Mouse (Mus musculus) hindbrain, postnatal 0 days (tissue): Measurements from ENCODE around the gene Snx17. TPM values are rescaled to one million over a fixed set of nuclear protein-coding genes. Genes with fewer than 3 reads are reported as not detected.

Experiments used
- ATAC-seq: fragments of 200-750 bp; cut with Nextera tagmentation; 2 replicates; pipeline ENCODE4 v1.8.0; 2017; ENCODE audit warnings: mild to moderate bottlenecking, moderate TSS enrichment, moderate library complexity
- DNase-seq: peaks from one replicate; pipeline ENCODE4 v3.0.0-alpha.2; 2015; ENCODE audit warnings: low spot score
- H3K27ac ChIP-seq: fragments of 300-500 bp; sonication (generic); 2 replicates; pipeline ENCODE4 v1.5.1; 2014; ENCODE audit warnings: mild to moderate bottlenecking
- H3K27me3 ChIP-seq: fragments of 300-500 bp; sonication (generic); 2 replicates; pipeline ENCODE4 v1.6.1; 2014; ENCODE audit warnings: low read length, mixed read lengths; ENCODE audit not compliant: insufficient read depth
- H3K36me3 ChIP-seq: fragments of 300-500 bp; sonication (generic); 2 replicates; pipeline ENCODE4 v1.6.1; 2014; ENCODE audit warnings: low read length, mixed read lengths; ENCODE audit not compliant: insufficient read depth
- H3K4me1 ChIP-seq: fragments of 300-500 bp; sonication (generic); 2 replicates; pipeline ENCODE4 v1.6.1; 2014; ENCODE audit warnings: antibody characterized with exemption, low read length, mixed read lengths; ENCODE audit not compliant: insufficient read depth
- H3K4me2 ChIP-seq: fragments of 300-500 bp; sonication (generic); 2 replicates; pipeline ENCODE4 v1.6.1; 2014; ENCODE audit warnings: low read depth, mild to moderate bottlenecking, low read length, moderate library complexity, mixed read lengths
- H3K4me3 ChIP-seq: fragments of 300-500 bp; sonication (generic); 2 replicates; pipeline ENCODE4 v1.5.1; 2014; ENCODE audit warnings: low read length
- H3K9ac ChIP-seq: fragments of 300-500 bp; sonication (generic); replicated peaks from 2 replicates; pipeline ENCODE4 v1.6.1; 2014; ENCODE audit warnings: mild to moderate bottlenecking, low read length, moderate library complexity, mixed read lengths
- H3K9me3 ChIP-seq: fragments of 300-500 bp; sonication (generic); 2 replicates; pipeline ENCODE4 v1.6.1; 2016; ENCODE audit warnings: low read length, mixed read lengths
- CTCF ChIP-seq: IDR thresholded peaks from 2 replicates; pipeline ENCODE4 v1.5.1; 2016; ENCODE audit warnings: antibody characterized with exemption, control low read depth, low read depth
- WGBS: fragments of 180-500 bp; shearing (Covaris S2); extraction: QIAGEN DNeasy Blood & Tissue Kit; methylation state at CpG from one replicate; pipeline ENCODE4 v1.1.7; 2014; 5-methylcytosine and 5-hydroxymethylcytosine counted together
- polyA plus RNA-seq: library from polyadenylated mRNA; unstranded; fragments of >200 nt; fragmentation: Nextera tagmentation; extraction: Ambion mirVana; gene quantifications from 2 replicates; pipeline ENCODE4 v1.2.1, GENCODE M21; 2015
- total RNA-seq: library from RNA; depleted of rRNA; stranded (reverse); fragments of >200 nt; gene quantifications from 2 replicates; pipeline ENCODE4 v1.2.3, GENCODE M21; 2014

Gene Snx17
- total and polyA plus RNA-seq, 2 experiments from 2014 or later = 112 to 116 TPM

DNA sequence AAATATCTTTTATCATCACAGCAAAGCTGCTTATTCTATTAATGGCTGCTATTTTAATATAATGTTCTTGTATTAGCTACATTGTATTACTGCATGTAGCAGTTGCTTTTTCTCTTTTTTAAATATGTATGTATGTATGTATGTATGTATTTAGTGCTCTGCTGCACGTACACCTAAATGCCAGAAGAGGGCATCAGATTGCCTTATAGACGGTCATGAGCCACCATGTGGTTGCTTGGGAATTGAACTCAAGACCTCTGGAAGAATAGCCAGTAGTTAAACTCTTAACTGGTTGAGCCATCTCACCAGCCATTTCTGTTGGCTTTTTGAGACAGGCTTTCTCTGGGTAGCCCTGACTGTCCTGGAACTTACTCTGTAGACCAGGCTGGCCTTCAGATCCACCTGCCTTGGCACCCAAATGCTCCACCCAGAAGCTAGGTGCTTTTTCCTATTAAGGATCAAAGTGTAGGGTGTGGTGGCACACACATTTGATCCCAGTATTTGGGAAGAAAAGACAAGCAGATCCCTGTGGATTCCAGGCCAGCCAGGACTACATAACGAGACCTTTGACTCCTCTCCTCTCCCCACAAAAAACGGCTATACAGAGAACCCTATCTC is 4.7 kb upstream of the Snx17 start:
- Histone ChIP-seq H3K4me1 (peaks cover 7% of the 10 kb centered on the region), H3K27me3 (no peaks in the 10 kb centered on the region), H3K27ac (no peak overlapping the region), H3K9ac (no peak overlapping the region), H3K9me3 (no peaks in the 10 kb centered on the region), H3K36me3 (peaks cover 43% of the 10 kb centered on the region), H3K4me3 (no peak overlapping the region), H3K4me2 (no peak overlapping the region)
- ATAC-seq (no peak), DNase-seq (peak; percentile 36)
- whole genome bisulfite sequencing = 73% methylated on average over 4 of the region's 4 CpGs
- peak; percentile 50 for TF ChIP-seq CTCF

GRCm38 (mm10) chr5:31190201-31190600 is 2.8 kb upstream of the Snx17 start:
- Histone ChIP-seq H3K4me2 (no peak overlapping the region), H3K27me3 (no peaks in the 10 kb centered on the region), H3K4me1 (peaks cover 13% of the 10 kb centered on the region), H3K9me3 (no peaks in the 10 kb centered on the region), H3K36me3 (peaks cover 52% of the 10 kb centered on the region), H3K27ac (no peak overlapping the region), H3K4me3 (no peak overlapping the region), H3K9ac (no peak overlapping the region)
- WGBS = 92% methylated on average over 9 of the region's 9 CpGs
- DNase-seq (no peak), ATAC-seq (no peak)
- no peak for TF ChIP-seq CTCF

GRCm38 (mm10) chr5:31192045-31192938 is 735 bp upstream of the Snx17 start:
- peak overlapping the region; percentile 70 for H3K4me3 ChIP-seq
- ATAC-seq (no peak; the same call in 1 of the 2 replicates), DNase-seq (peak; percentile 74)
- TF ChIP-seq CTCF = no peak
- H3K27ac ChIP-seq = peak overlapping the region; percentile 87
- peak overlapping the region; percentile 83 for H3K9ac ChIP-seq
- no peaks in the 10 kb centered on the region for H3K27me3 ChIP-seq
- peaks cover 13% of the 10 kb centered on the region for H3K4me1 ChIP-seq
- H3K9me3 ChIP-seq = no peaks in the 10 kb centered on the region
- peaks cover 66% of the 10 kb centered on the region for H3K36me3 ChIP-seq
- WGBS = 15% methylated on average over 41 of the region's 42 CpGs
- peak overlapping the region; percentile 94 for H3K4me2 ChIP-seq

DNA sequence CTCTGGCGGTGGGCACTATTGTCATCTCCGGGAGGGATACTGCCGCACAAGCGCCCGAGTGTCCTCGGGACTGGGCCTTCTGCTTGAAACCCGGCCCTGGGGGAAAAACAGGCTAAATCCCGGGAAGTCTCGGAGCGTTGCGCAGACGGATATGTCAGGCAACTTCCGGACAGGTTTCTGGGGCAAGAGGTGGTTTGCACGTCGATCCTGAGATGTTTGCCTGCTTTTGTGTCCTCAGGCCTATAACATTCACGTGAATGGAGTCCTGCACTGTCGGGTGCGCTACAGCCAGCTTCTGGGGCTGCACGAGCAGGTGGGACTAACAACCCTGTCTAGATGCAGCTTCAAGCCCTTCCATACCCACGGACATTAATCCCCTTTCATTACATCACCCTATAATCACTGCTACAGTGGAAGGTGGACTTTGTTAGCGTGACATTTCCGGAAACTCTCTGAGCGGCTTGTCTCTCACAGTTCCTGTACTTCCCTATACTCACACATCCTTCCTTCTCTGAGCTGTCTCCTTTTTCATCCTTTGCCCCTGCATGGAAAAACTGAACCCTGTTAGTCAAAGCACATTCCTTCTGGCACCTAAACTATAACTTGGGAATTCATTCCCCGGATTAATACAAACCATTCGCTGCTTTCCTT is 729 bp downstream of the Snx17 start:
- H3K27ac ChIP-seq = peak overlapping the region; percentile 87
- H3K9ac ChIP-seq = peak overlapping the region; percentile 83
- H3K36me3 ChIP-seq = peaks cover 66% of the 10 kb centered on the region
- peak overlapping the region; percentile 94 for H3K4me2 ChIP-seq
- 14% methylated on average over 25 of the region's 25 CpGs for WGBS
- no peaks in the 10 kb centered on the region for H3K27me3 ChIP-seq
- no peak for TF ChIP-seq CTCF
- DNase-seq (peak; percentile 38), ATAC-seq (no peak)
- H3K4me1 ChIP-seq = peaks cover 13% of the 10 kb centered on the region
- no peaks in the 10 kb centered on the region for H3K9me3 ChIP-seq
- peak overlapping the region; percentile 70 for H3K4me3 ChIP-seq

DNA sequence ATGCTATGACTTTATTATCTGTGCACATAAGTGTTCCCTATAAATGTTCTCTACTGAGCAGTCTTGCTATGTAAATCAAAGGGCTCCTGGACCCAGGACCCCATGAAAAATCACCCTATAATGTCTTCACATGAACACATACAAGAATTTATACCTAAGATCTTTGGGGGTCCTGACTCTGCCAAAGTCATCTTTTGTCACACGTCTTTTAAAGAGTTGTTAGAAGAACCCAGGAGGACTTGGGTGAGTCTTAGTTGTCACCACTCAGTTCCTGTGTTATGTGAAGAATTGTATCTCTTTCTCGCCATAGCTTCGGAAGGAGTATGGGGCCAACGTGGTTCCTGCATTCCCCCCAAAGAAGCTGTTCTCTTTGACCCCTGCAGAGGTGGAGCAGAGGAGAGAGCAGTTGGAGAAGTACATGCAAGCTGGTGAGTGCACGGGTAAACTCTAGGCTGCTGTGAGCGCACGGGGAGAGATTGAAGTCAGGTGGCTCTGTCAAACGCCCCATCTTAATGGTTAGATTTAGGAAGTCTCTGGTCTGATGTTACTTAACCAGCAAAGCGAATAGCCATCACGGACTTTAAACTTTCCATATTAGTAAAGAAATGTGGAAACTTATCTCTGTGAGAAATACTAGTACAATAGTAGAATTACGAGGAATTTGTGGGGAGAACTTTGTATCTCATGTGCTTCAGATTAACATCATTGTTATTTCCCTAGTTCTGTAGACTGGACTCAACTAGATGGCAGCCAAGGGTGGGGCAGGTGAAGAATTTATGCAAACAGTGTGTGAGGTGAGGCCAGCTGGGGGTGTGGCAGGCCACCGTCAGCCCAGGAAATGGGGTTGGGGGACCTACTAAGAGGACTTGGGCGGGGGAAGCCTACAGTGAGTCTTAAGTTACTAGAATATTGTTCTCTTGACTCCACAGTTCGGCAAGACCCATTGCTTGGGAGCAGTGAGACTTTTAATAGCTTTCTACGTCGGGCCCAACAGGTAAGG is 1.8 kb downstream of the Snx17 start:
- no peak overlapping the region for H3K4me3 ChIP-seq
- H3K27me3 ChIP-seq = no peaks in the 10 kb centered on the region
- H3K9me3 ChIP-seq = no peaks in the 10 kb centered on the region
- no peak overlapping the region for H3K27ac ChIP-seq
- peaks cover 13% of the 10 kb centered on the region for H3K4me1 ChIP-seq
- 93% methylated on average over 16 of the region's 16 CpGs for WGBS
- H3K4me2 ChIP-seq = peak overlapping the region; percentile 94; the same call in 1 of the 2 replicates
- no peak for DNase-seq
- no peak for ATAC-seq
- no peak overlapping the region; the same call in 1 of the 2 replicates for H3K9ac ChIP-seq
- H3K36me3 ChIP-seq = peaks cover 69% of the 10 kb centered on the region
- no peak for TF ChIP-seq CTCF

- Histone ChIP-seq H3K9me3 (peaks cover 5% of the 10 kb centered on the region; the same call in 1 of the 2 replicates), H3K4me3 (no peak overlapping the region), H3K9ac (no peak overlapping the region), H3K4me1 (peaks cover 13% of the 10 kb centered on the region), H3K36me3 (peaks cover 66% of the 10 kb centered on the region), H3K4me2 (no peak overlapping the region), H3K27me3 (no peaks in the 10 kb centered on the region), H3K27ac (no peak overlapping the region)
- 91% methylated on average over 4 of the region's 4 CpGs for WGBS
- no peak for TF ChIP-seq CTCF
- no peak for DNase-seq
- ATAC-seq = no peak
Observed at GRCm38 (mm10) chr5:31195671-31196070, 2.6 kb downstream of the Snx17 start.
